Mouse (Mus musculus) embryo, embryonic 9.5 days (tissue): ENCODE measurements around the gene Olfr611.
"Not testable (repeated sequence)": the region's sequence is repeated elsewhere in the genome, so short reads cannot be mapped to it uniquely, and the experiment has no call there.

ENCODE experiments used
- DNase-seq: peaks from one replicate; pipeline ENCODE4 v3.0.0-alpha.2; 2017; ENCODE audit errors: extremely low spot score

The Olfr611 gene

DNA sequence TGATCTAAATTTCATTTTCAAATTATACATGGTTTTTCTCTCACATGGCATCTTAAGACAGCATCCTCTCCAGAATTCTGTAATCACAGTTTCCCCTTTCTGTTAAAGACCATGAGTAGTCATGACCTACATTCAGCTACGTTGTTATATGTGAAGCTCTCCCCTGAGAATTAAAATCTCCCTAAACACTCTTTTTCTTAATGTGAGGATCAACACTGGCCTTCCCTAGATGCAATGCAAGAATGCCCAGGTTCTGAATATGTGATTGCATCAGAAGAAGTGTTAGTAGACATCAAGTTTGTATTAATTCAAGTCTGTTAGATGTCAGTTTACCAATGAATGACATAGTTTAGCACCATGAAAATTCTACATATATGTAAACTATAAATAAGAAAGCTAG, at the start of gene Olfr611:
Gene Olfr611 (minus strand): TSS at position 101 of the 400 bp plus-strand sequence.
- DNase-seq, result not testable (repeated sequence)

DNA sequence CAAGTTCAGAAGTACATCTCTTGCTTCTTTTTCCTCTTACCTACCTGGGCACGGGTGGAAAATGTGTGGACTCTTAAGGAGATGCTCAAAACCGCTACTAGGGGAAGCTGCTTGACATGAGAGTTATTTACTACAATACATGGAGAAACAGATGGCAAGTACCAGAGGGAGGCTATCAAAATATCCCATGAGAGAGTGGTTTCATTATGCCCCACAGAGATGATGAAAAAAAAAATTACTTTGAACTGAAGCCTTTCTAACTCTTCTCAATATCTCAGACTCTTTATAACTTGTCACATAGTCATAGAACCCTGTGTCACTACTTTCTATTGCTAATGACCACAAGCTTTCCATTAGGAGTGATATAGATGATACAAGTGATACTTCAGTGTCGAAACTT, 48.4 kb upstream of the Olfr611 start, which contains the start of gene Olfr616:
Gene Olfr616 (minus strand): TSS at position 101 of the 400 bp plus-strand sequence.
- DNase-seq, result no peak

DNA sequence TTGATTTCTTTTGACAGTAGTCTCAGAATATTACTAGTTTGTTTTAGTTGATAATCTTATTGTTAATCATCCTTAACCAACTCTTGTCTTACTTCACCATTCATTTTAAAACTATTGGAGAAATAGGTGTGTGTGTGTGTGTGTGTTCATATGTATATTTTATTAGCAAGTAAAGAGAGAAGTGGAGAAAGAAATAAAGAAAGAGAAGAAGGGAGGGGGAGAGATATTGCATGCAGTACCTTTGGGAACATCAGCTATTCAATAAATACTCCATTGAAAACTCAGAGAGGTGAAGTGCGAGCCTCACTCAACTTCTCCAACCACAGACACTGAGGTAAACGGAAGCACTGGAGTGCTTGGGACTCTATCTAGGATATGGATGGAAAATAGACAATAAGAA, 35.1 kb upstream of the Olfr611 start, which contains the start of gene Olfr615:
Gene Olfr615 (plus strand): TSS at position 301 of the 400 bp plus-strand sequence.
- no peak for DNase-seq

DNA sequence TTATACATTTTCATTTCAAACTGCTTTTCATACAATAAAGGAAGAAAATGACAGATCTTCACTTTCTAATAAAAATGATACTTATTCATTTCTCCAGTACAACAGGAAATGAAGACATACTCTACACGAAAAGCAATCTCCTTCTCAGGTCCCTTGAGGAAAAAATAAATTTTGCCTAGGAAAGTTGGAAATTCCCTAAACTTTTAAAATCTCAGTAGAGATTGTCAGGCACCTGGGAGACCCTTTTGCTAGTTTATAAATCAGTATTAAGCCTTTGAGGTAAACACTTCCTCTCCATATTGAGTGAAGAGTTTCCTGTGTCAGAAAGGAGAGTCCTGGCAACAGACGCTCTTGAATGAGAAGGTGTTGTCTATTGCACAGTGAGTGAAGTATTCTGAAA, 27.1 kb upstream of the Olfr611 start, which contains the start of gene Olfr613:
Gene Olfr613 (plus strand): TSS at position 301 of the 400 bp plus-strand sequence.
- no peak for DNase-seq

DNA sequence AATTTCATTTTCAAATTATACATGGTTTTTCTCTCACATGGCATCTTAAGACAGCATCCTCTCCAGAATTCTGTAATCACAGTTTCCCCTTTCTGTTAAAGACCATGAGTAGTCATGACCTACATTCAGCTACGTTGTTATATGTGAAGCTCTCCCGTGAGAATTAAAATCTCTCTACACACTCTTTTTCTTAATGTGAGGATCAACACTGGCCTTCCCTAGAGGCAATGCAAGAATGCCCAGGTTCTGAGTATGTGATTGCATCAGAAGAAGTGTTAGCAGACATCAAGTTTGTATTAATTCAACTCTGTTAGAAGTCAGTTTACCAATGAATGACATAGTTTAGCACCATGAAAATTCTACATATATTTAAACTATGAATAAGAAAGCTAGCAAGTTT, 22.0 kb upstream of the Olfr611 start, which contains the start of gene Olfr612:
Gene Olfr612 (minus strand): TSS at position 101 of the 400 bp plus-strand sequence.
- not testable (repeated sequence) for DNase-seq

DNA sequence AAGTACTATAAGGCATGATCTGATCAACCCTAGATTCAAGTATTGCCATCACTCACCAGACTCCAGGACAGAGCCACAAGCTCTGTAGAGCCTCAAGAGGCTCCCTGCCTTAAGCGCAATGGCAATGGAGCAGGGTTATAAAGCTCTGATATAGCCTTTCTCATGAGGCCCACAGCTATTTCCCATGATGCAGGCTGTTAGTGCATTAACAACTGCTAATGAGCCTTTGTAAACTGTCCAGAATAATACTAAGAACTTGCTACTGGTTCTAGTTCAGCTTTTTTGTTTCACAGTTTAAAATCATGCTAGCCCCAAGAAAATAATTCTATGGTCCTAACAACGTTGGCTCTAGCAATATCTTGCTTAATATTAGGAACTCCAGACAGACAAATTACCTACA, 8.6 kb downstream of the Olfr611 start, which contains the start of gene Olfr610:
Gene Olfr610 (minus strand): TSS at position 101 of the 400 bp plus-strand sequence.
- no peak for DNase-seq

DNA sequence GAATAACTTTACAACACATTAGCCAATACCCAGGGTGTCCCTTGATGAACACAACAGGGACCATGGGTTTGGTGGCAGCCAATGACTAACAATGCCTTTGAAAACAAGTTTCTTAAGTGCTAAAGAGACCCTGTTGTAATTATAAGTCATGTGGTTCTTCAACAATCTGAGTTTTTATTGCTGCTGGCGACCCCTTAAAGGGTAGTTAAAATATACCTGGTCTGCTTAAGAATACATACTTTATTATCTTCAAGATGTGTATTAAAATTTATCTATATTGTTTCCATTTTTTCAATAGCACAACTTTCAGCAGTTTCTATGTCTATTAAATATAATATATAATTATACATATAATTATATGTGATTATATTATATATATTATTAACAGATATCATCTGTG, 22.7 kb downstream of the Olfr611 start, which contains the start of gene Olfr609:
Gene Olfr609 (minus strand): TSS at position 101 of the 400 bp plus-strand sequence.
- DNase-seq, result no peak

DNA sequence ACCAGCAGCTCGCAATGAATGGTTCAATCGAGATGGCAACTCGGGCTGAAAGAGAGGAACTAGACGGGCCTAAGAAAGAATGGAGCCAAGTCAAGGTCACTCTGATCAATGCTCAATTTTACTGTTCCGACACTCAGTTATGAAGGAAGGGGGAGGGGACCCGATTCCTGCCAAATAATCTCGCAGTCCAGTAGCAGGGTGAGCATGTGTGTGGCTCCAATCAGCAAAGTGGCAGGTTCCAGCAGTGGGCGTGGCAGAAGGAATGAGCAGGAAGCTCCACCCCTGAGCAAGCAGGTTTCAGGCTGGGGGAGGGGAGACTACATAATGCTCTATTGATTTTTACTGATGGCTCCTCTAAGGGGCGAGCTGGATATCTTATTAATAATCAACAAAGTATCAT, 43.5 kb downstream of the Olfr611 start:
- not testable (repeated sequence) for DNase-seq

DNA sequence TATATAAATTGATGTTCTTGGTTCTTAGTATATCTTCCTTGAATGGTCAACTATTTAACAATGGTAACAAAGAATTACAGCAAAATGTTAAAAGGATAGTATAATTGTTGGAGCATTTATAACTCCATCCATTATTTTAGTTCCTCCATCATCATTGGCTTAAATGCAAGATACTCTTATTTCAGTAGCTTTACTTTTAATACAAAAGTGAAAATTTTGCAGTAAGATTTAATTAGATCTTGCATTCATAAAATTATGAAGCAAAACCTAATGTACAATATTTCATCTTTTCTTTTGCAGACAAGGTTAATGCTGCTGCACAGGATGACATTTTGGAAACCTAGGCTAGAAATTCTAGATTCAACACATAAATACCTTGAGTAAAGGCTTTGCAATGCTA, 51.1 kb downstream of the Olfr611 start, which contains the start of gene Olfr608:
Gene Olfr608 (plus strand): TSS at position 301 of the 400 bp plus-strand sequence.
- no peak for DNase-seq
